Mouse (Mus musculus) MEL (cell line): ENCODE measurements around the gene A530016L24Rik. TPM values are rescaled to one million over a fixed set of nuclear protein-coding genes. Genes with fewer than 3 reads are reported as not detected.
A peak's percentile ranks its signal among the peaks of the same experiment; 100 is the strongest.

ENCODE experiments used
- DNase-seq: peaks from one replicate; pipeline ENCODE4 v3.0.0; 2011; ENCODE audit warnings: low read depth, low spot score
- H3K27ac ChIP-seq: 2 replicates; pipeline ENCODE4 v1.5.1; 2012; ENCODE audit warnings: low read depth, mild to moderate bottlenecking, control low read depth, low read length, moderate library complexity; ENCODE audit not compliant: control insufficient read depth
- H3K27me3 ChIP-seq, 2 experiments: fragments of 150-350 bp in 1 of 2; sonication (generic) in 1 of 2; 2 replicates each; pipeline ENCODE4 v1.6.1; 2012; ENCODE audit warnings: low read length in 2 of 2, mild to moderate bottlenecking in 2 of 2, improper control_type of control experiment in 1 of 2, moderate library complexity in 1 of 2; ENCODE audit not compliant: insufficient read depth in 2 of 2, control insufficient read depth in 1 of 2
- H3K36me3 ChIP-seq, 2 experiments: 2 replicates each; pipeline ENCODE4 v1.6.1; 2012 to 2014; ENCODE audit warnings: low read length in 2 of 2, improper control_type of control experiment in 1 of 2, inconsistent platforms in 1 of 2, mild to moderate bottlenecking in 1 of 2; ENCODE audit not compliant: insufficient read depth in 2 of 2, control insufficient read depth in 1 of 2
- H3K4me1 ChIP-seq, 2 experiments: fragments of 150-350 bp in 1 of 2; sonication (generic) in 1 of 2; 2 replicates each; pipeline ENCODE4 v1.6.1; 2012; ENCODE audit warnings: low read length in 2 of 2, improper control_type of control experiment in 1 of 2, mild to moderate bottlenecking in 1 of 2; ENCODE audit not compliant: insufficient read depth in 2 of 2, control insufficient read depth in 1 of 2
- H3K4me3 ChIP-seq, 2 experiments: fragments of 150-350 bp in 1 of 2; sonication (generic) in 1 of 2; 2 replicates each; pipeline ENCODE4 v1.5.1; 2012; ENCODE audit warnings: low read depth in 2 of 2, low read length in 2 of 2, mild to moderate bottlenecking in 2 of 2, moderate library complexity in 2 of 2, control low read depth in 1 of 2, improper control_type of control experiment in 1 of 2; ENCODE audit not compliant: control insufficient read depth in 1 of 2, insufficient read depth in 1 of 2
- H3K79me2 ChIP-seq: 2 replicates; pipeline ENCODE4 v1.6.1; 2012; ENCODE audit warnings: mild to moderate bottlenecking, low read length, moderate library complexity; ENCODE audit not compliant: control insufficient read depth, poor library complexity, insufficient read depth
- H3K9ac ChIP-seq: 2 replicates; pipeline ENCODE4 v1.6.1; 2012; ENCODE audit warnings: low read depth, mild to moderate bottlenecking, control low read depth, low read length, moderate library complexity; ENCODE audit not compliant: control insufficient read depth, poor library complexity, severe bottlenecking
- H3K9me3 ChIP-seq: fragments of 150-350 bp; sonication (generic); replicated peaks from 2 replicates; pipeline ENCODE4 v1.6.1; 2012; ENCODE audit warnings: mild to moderate bottlenecking, low read length, improper control_type of control experiment, moderate library complexity; ENCODE audit not compliant: insufficient read depth
- CHD1 ChIP-seq: IDR thresholded peaks from 2 replicates; pipeline ENCODE4 v1.6.1; 2012; ENCODE audit warnings: low read depth, mild to moderate bottlenecking, inconsistent platforms, low read length, improper control_type of control experiment
- CTCF ChIP-seq, 3 experiments: IDR thresholded peaks in 2 of 3; conservative IDR thresholded peaks in 1 of 3; 2 replicates each; pipeline ENCODE4 v1.5.1; 2011 to 2012; ENCODE audit warnings: low read length in 3 of 3, low read depth in 2 of 3, mild to moderate bottlenecking in 2 of 3, improper control_type of control experiment in 1 of 3, inconsistent platforms in 1 of 3, mixed read lengths in 1 of 3, moderate library complexity in 1 of 3; ENCODE audit not compliant: control insufficient read depth in 1 of 3, insufficient read depth in 1 of 3, poor library complexity in 1 of 3, severe bottlenecking in 1 of 3
- E2F4 ChIP-seq: IDR thresholded peaks from 2 replicates; pipeline ENCODE4 v1.6.1; 2011; ENCODE audit warnings: low read depth, low read length, improper control_type of control experiment, borderline replicate concordance
- ELF1 ChIP-seq: IDR thresholded peaks from 2 replicates; pipeline ENCODE4 v1.6.1; 2014; ENCODE audit warnings: low read depth, mild to moderate bottlenecking, inconsistent platforms, low read length, improper control_type of control experiment, moderate library complexity
- ETS1 ChIP-seq: IDR thresholded peaks from 2 replicates; pipeline ENCODE4 v1.6.1; 2012; ENCODE audit warnings: low read depth, mild to moderate bottlenecking, inconsistent platforms, low read length, improper control_type of control experiment, moderate library complexity
- GABPA ChIP-seq: IDR thresholded peaks from 2 replicates; pipeline ENCODE4 v1.6.1; 2012; ENCODE audit warnings: low read depth, mild to moderate bottlenecking, inconsistent platforms, low read length, improper control_type of control experiment, moderate library complexity
- GATA1 ChIP-seq: IDR thresholded peaks from 2 replicates; pipeline ENCODE4 v1.6.1; 2011; ENCODE audit warnings: low read depth, low read length, improper control_type of control experiment
- KAT2A ChIP-seq: conservative IDR thresholded peaks from 2 replicates; pipeline ENCODE4 v1.6.1; 2012; ENCODE audit warnings: low read depth, low read length, improper control_type of control experiment, inconsistent platforms
- MAFK ChIP-seq: IDR thresholded peaks from 2 replicates; pipeline ENCODE4 v1.6.1; 2011; ENCODE audit warnings: low read depth, mild to moderate bottlenecking, low read length, improper control_type of control experiment, borderline replicate concordance
- MEF2A ChIP-seq: IDR thresholded peaks from 2 replicates; pipeline ENCODE4 v1.6.1; 2014; ENCODE audit warnings: low read depth, mild to moderate bottlenecking, inconsistent platforms, low read length, improper control_type of control experiment; ENCODE audit not compliant: poor library complexity, insufficient replicate concordance, severe bottlenecking; ENCODE audit errors: extremely low read depth
- MXI1 ChIP-seq: IDR thresholded peaks from 2 replicates; pipeline ENCODE4 v1.6.1; 2011; ENCODE audit warnings: mild to moderate bottlenecking, low read depth, low read length, improper control_type of control experiment
- MYB ChIP-seq: IDR thresholded peaks from 2 replicates; pipeline ENCODE4 v1.6.1; 2011; ENCODE audit warnings: mild to moderate bottlenecking, low read depth, low read length, improper control_type of control experiment
- MYC ChIP-seq: IDR thresholded peaks from 2 replicates; pipeline ENCODE4 v1.6.1; 2011; ENCODE audit warnings: low read depth, mild to moderate bottlenecking, low read length, improper control_type of control experiment, moderate library complexity
- NELFE ChIP-seq: IDR thresholded peaks from 2 replicates; pipeline ENCODE4 v1.6.1; 2011; ENCODE audit warnings: low read depth, low read length, improper control_type of control experiment
- NRF1 ChIP-seq: IDR thresholded peaks from 2 replicates; pipeline ENCODE4 v1.6.1; 2014; ENCODE audit warnings: low read depth, mild to moderate bottlenecking, inconsistent platforms, low read length, improper control_type of control experiment, moderate library complexity; ENCODE audit not compliant: poor library complexity, insufficient read depth, severe bottlenecking
- POLR2A ChIP-seq, 2 experiments: IDR thresholded peaks; 2 replicates each; pipeline ENCODE4 v1.6.1; 2011 to 2012; ENCODE audit warnings: low read length in 2 of 2, mild to moderate bottlenecking in 2 of 2, control low read depth in 1 of 2, improper control_type of control experiment in 1 of 2, low read depth in 1 of 2, moderate library complexity in 1 of 2; ENCODE audit not compliant: control insufficient read depth in 1 of 2, insufficient read depth in 1 of 2, poor library complexity in 1 of 2
- POLR2AphosphoS5 ChIP-seq: IDR thresholded peaks from 2 replicates; pipeline ENCODE4 v1.6.1; 2012; ENCODE audit warnings: low read depth, borderline replicate concordance, mild to moderate bottlenecking, inconsistent platforms, low read length, moderate library complexity, mixed read lengths
- RAD21 ChIP-seq: IDR thresholded peaks from 2 replicates; pipeline ENCODE4 v1.6.1; 2011; ENCODE audit warnings: mild to moderate bottlenecking, low read depth, low read length, improper control_type of control experiment
- RCOR1 ChIP-seq: IDR thresholded peaks from 2 replicates; pipeline ENCODE4 v1.6.1; 2012; ENCODE audit warnings: low read depth, mild to moderate bottlenecking, inconsistent platforms, low read length, improper control_type of control experiment
- SIN3A ChIP-seq: IDR thresholded peaks from 2 replicates; pipeline ENCODE4 v1.6.1; 2012; ENCODE audit warnings: low read length, improper control_type of control experiment, inconsistent platforms
- SMC3 ChIP-seq: IDR thresholded peaks from 2 replicates; pipeline ENCODE4 v1.6.1; 2011; ENCODE audit warnings: low read depth, low read length, improper control_type of control experiment
- TBP ChIP-seq: IDR thresholded peaks from 2 replicates; pipeline ENCODE4 v1.8.0; 2011; ENCODE audit warnings: low read depth, low read length, improper control_type of control experiment
- TCF12 ChIP-seq: IDR thresholded peaks from 2 replicates; pipeline ENCODE4 v1.6.1; 2014; ENCODE audit warnings: low read depth, mild to moderate bottlenecking, inconsistent platforms, low read length, improper control_type of control experiment, moderate library complexity
- UBTF ChIP-seq: IDR thresholded peaks from 2 replicates; pipeline ENCODE4 v1.6.1; 2012; ENCODE audit warnings: low read depth, mild to moderate bottlenecking, inconsistent platforms, low read length, improper control_type of control experiment, moderate library complexity, borderline replicate concordance; ENCODE audit not compliant: insufficient read depth
- USF1 ChIP-seq: IDR thresholded peaks from 2 replicates; pipeline ENCODE4 v1.6.1; 2014; ENCODE audit warnings: low read depth, mild to moderate bottlenecking, inconsistent platforms, low read length, improper control_type of control experiment, moderate library complexity
- USF2 ChIP-seq, 2 experiments: IDR thresholded peaks; 2 replicates each; pipeline ENCODE4 v1.6.1; 2011 to 2012; ENCODE audit warnings: improper control_type of control experiment in 2 of 2, low read length in 2 of 2, borderline replicate concordance in 1 of 2, inconsistent platforms in 1 of 2, low read depth in 1 of 2, mild to moderate bottlenecking in 1 of 2; ENCODE audit not compliant: insufficient read depth in 1 of 2
- ZKSCAN1 ChIP-seq: IDR thresholded peaks from 2 replicates; pipeline ENCODE4 v1.6.1; 2012; ENCODE audit warnings: low read depth, mild to moderate bottlenecking, inconsistent platforms, low read length, improper control_type of control experiment, moderate library complexity
- ZMIZ1 ChIP-seq: IDR thresholded peaks from 2 replicates; pipeline ENCODE4 v1.6.1; 2012; ENCODE audit warnings: low read depth, mild to moderate bottlenecking, inconsistent platforms, low read length, improper control_type of control experiment, moderate library complexity
- polyA plus RNA-seq, 2 experiments: library from polyadenylated mRNA; stranded (reverse) in 1 of 2; unstranded in 1 of 2; fragments of >175 nt in 1 of 2; fragments of >200 nt in 1 of 2; gene quantifications; 2 replicates each; pipeline versions ENCODE4 v1.2.1 to v1.2.4; 2012; ENCODE audit warnings: low replicate concordance in 2 of 2, low read depth in 1 of 2; ENCODE audit not compliant: insufficient read length in 2 of 2, insufficient read depth in 1 of 2, missing spikeins in 1 of 2
- total RNA-seq: library from RNA; depleted of rRNA; stranded (reverse); fragments of 300-350 nt; gene quantifications from 2 replicates; pipeline ENCODE4 v1.2.3, GENCODE M21; 2012

A530016L24Rik gene
- total and polyA plus RNA-seq, 3 experiments, result not detected

DNA sequence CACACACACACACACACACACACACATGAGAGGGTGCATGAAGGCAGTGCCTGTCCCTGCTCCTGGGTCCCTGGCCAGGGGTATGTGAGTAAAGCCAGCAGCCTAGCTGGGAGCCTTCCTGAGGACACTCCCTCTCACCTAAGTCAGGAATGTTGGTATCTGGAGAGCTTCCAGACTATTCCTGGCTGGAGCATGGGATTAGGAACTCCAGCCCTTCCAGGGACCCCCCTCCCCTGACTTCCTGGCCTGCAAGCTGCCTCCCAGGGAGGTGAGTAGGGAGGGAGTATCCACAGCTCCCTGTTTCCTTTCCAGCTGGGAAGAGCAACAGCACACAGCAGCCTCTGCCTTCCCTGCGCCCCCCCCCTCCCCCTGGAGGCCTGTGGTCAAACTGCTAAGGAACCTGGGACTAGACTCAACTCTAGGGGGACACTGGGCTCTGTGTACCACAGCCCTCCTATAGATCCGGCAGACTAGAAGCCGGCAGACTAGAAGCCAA is 1.2 kb downstream of the A530016L24Rik start:
- Histone ChIP-seq H3K4me1 (no peaks in the 10 kb centered on the region), H3K79me2 (no peaks in the 10 kb centered on the region), H3K36me3 (no peaks in the 10 kb centered on the region), H3K27me3 (no peaks in the 10 kb centered on the region), H3K27ac (no peak overlapping the region), H3K9me3 (no peaks in the 10 kb centered on the region), H3K4me3 (no peak overlapping the region), H3K9ac (no peak overlapping the region)
- TF ChIP-seq UBTF (no peak), TCF12 (no peak), ETS1 (no peak), POLR2AphosphoS5 (no peak)
- no peak for DNase-seq

DNA sequence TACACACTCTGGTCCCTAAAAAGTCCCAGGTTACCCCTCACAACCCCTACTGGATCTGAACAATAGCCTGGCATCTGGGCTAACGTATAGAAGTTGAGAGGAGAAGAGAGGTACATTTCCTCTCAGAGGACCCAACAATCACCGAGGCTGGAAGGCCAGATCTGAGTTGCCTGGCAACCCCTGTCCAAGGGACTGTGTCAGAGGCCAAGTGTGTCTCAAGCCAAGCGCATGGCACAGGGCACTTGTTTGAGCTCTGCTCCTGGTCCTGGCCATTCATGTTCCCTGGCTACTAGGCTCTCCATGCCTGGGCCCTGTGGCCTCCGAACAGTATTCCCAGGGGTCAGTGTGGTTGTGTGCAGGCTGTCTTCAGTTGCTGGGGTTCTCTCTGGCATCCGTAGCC is 6.9 kb downstream of the A530016L24Rik start:
- no peak overlapping the region for H3K4me3 ChIP-seq

DNA sequence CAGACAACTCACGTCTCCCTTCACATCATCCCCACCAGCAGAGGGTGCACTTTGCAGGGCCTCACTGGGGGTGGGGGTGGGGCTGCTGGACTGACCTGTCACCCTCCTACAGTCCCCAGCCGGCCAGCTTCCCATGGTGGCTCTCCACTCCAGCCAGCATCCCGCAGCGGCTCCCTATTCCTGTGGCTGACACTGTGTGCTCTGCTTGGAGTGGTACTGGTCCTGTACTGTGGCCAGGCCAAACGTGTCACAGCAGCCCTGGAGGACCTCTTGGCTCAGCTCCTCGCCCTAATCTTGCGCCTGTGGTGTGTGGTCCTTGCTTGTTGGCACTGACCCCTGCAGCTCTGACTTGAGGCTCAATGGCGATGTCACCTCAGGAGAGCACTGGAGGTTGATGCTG is 8.5 kb downstream of the A530016L24Rik start:
- H3K79me2 ChIP-seq, result no peaks in the 10 kb centered on the region
- H3K9me3 ChIP-seq, result no peaks in the 10 kb centered on the region
- no peak overlapping the region for H3K4me3 ChIP-seq
- no peaks in the 10 kb centered on the region for H3K27me3 ChIP-seq
- H3K27ac ChIP-seq, result no peak overlapping the region
- DNase-seq, result no peak
- H3K36me3 ChIP-seq, result no peaks in the 10 kb centered on the region
- H3K9ac ChIP-seq, result no peak overlapping the region
- H3K4me1 ChIP-seq, result no peaks in the 10 kb centered on the region
- TF ChIP-seq UBTF (no peak), TCF12 (no peak), ZKSCAN1 (no peak), GABPA (no peak), MEF2A (no peak), MXI1 (no peak), SMC3 (0 out of 2 replicates have a peak, but pooled peaks have one; percentile 19), CHD1 (no peak), SIN3A (no peak), MYB (no peak), RCOR1 (no peak), MAFK (no peak), ELF1 (no peak), POLR2A (IDR thresholded peaks at IDR 0.05; ENCODE audit: control insufficient read depth in 1 of 2, insufficient read depth in 1 of 2, low read depth in 1 of 2, low read length in 2 of 2, poor library complexity in 1 of 2) (no peak), NRF1 (no peak), CTCF (IDR thresholded peaks at IDR 0.05 in 2 of 3, conservative IDR thresholded peaks at IDR 0.05 in 1 of 3; ENCODE audit: control insufficient read depth in 1 of 3, insufficient read depth in 1 of 3, low read depth in 2 of 3, low read length in 3 of 3, poor library complexity in 1 of 3, severe bottlenecking in 1 of 3) (peak in 2 of 3 experiments; percentile 27 to 41; a peak in 3 of 6 replicates), ETS1 (no peak)

More for the DNA sequence above, 6.9 kb downstream of the A530016L24Rik start:
- H3K9ac ChIP-seq, result no peak overlapping the region
- no peak overlapping the region for H3K27ac ChIP-seq
- H3K27me3 ChIP-seq, result no peaks in the 10 kb centered on the region
- H3K36me3 ChIP-seq, result no peaks in the 10 kb centered on the region
- H3K4me1 ChIP-seq, result no peaks in the 10 kb centered on the region
- TF ChIP-seq SMC3, result no peak
- no peak for TF ChIP-seq KAT2A
- TF ChIP-seq NRF1, result no peak
- TF ChIP-seq USF1, result no peak
- TF ChIP-seq UBTF, result no peak
- no peak for TF ChIP-seq GATA1
- TF ChIP-seq POLR2A (IDR thresholded peaks at IDR 0.05; ENCODE audit: control insufficient read depth in 1 of 2, insufficient read depth in 1 of 2, low read depth in 1 of 2, low read length in 2 of 2, poor library complexity in 1 of 2), result no peak
- TF ChIP-seq ZMIZ1, result no peak
- no peak for TF ChIP-seq TBP
- TF ChIP-seq NELFE, result no peak
- TF ChIP-seq E2F4, result no peak
- TF ChIP-seq MEF2A, result no peak
- TF ChIP-seq USF2 (IDR thresholded peaks at IDR 0.05; ENCODE audit: borderline replicate concordance in 1 of 2, insufficient read depth in 1 of 2, low read depth in 1 of 2, low read length in 2 of 2), result no peak
- no peak for TF ChIP-seq RAD21
- TF ChIP-seq CTCF (IDR thresholded peaks at IDR 0.05 in 2 of 3, conservative IDR thresholded peaks at IDR 0.05 in 1 of 3; ENCODE audit: control insufficient read depth in 1 of 3, insufficient read depth in 1 of 3, low read depth in 2 of 3, low read length in 3 of 3, poor library complexity in 1 of 3, severe bottlenecking in 1 of 3), result no peak
- TF ChIP-seq MYC, result no peak
- no peak for DNase-seq
- H3K79me2 ChIP-seq, result no peaks in the 10 kb centered on the region
- no peaks in the 10 kb centered on the region for H3K9me3 ChIP-seq
